Mouse (Mus musculus) embryonic fibroblast, embryonic 13.5 days (primary cell): ENCODE measurements around the gene Yrdc. TPM values are rescaled to one million over a fixed set of nuclear protein-coding genes. Genes with fewer than 3 reads are reported as not detected.

ENCODE experiments used
- H3K27ac ChIP-seq: 2 replicates; pipeline ENCODE4 v1.5.1; 2012; ENCODE audit warnings: low read length, control low read depth, inconsistent platforms; ENCODE audit not compliant: insufficient read depth
- H3K4me1 ChIP-seq: 2 replicates; pipeline ENCODE4 v1.6.1; 2011; ENCODE audit warnings: low read length; ENCODE audit not compliant: control insufficient read depth, insufficient read depth
- H3K4me3 ChIP-seq: 2 replicates; pipeline ENCODE4 v1.5.1; 2011; ENCODE audit warnings: mild to moderate bottlenecking, control low read depth, low read length; ENCODE audit not compliant: insufficient read depth
- CTCF ChIP-seq: IDR thresholded peaks from 2 replicates; pipeline ENCODE4 v1.5.1; 2011; ENCODE audit warnings: mild to moderate bottlenecking, control low read depth, low read length, moderate library complexity, borderline replicate concordance; ENCODE audit not compliant: insufficient read depth
- POLR2A ChIP-seq: IDR thresholded peaks from 2 replicates; pipeline ENCODE4 v1.6.1; 2011; ENCODE audit warnings: low read depth, mild to moderate bottlenecking, control low read depth, low read length, moderate library complexity
- polyA plus RNA-seq: library from polyadenylated mRNA; stranded (reverse); fragments of >200 nt; gene quantifications from 2 replicates; pipeline ENCODE4 v1.2.4, GENCODE M21; 2011; ENCODE audit warnings: low read depth; ENCODE audit not compliant: missing spikeins, insufficient read length

Yrdc gene
- polyA plus RNA-seq, 1 experiment = 26.2 TPM

DNA sequence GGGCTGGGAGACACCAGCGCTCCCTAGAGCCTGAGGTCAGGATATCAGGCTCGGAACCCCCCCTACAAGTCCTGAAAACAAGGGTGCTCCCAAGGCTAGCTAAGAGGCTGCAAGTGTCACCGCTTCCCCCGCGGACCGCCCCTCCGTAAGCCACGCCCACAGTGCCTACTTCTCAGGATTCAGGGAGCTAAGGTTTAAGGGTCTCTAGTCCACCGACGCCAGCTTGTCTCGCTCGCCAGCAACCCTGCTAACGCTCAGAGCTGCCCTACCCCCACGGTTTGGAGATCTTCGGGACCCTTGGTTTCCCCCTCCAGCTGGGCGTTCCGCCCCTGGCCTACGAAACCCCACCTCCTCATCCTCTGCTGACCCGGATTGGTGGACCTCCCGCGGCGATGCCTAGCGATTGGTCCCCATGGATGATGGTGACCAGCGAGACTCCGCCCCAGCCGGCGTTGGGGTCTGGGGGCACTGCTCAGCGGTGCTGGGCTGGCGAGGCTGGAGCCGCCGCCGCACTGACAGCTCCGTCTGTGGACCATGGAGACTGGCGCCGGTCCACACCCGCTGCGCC, 30.9 kb downstream of the Yrdc start:
- TF ChIP-seq POLR2A = no peak
- no peak for TF ChIP-seq CTCF
- H3K27ac ChIP-seq = no peak overlapping the region
- H3K4me3 ChIP-seq = no peak overlapping the region
- H3K4me1 ChIP-seq = no peaks in the 10 kb centered on the region

DNA sequence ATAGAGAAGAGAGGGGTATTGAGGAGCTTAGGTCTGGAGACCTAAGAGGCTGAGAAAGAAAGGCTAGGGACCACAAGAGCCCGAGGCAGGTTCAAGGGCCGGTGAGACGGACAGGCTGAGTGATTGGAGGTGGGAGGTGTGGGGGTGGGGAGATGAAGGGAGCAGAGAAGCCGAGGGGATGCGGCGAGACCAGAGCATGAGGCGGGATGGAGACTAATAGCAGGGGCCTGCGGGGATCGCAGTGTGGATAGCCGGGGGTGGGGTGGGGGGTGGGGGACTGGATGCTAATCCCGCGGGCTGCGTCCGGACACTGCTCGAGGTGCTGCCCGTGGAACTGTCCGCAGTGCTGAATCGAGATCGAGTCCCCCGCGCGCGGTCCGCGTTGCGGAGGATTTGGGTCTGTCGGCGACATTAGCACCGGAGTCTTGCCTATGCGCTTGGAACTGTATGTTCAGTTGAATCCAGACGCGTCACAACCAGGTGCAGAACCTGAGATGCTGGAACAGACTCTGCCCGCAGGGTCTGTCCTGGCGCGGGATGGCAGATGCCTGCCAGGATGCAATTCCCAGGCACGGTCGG, 31.8 kb downstream of the Yrdc start:
- Histone ChIP-seq H3K4me3 (no peak overlapping the region), H3K4me1 (no peaks in the 10 kb centered on the region), H3K27ac (no peak overlapping the region)
- TF ChIP-seq POLR2A (no peak), CTCF (no peak)

DNA sequence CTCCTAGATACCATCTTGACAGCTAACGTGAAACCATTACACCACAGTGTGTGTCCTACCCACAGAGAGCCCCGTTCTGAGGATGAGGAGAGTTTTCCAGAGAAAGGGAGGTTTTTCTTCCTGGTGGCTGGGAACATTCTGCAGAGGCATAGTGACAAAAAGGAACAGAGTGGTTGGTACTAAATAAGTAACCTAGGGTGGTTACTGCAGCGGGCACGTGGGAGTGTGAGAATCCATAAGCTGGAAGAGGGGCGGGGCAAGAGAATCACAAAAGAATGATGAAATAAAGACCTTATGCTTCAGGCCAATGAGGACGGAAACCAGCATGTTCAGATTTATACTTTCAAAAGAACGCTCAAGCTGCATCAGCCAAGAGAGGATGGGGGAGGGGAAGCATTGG, 38.2 kb downstream of the Yrdc start:
- Histone ChIP-seq H3K4me1 (no peaks in the 10 kb centered on the region), H3K4me3 (no peak overlapping the region), H3K27ac (no peak overlapping the region)
- no peak for TF ChIP-seq CTCF
- TF ChIP-seq POLR2A = no peak

DNA sequence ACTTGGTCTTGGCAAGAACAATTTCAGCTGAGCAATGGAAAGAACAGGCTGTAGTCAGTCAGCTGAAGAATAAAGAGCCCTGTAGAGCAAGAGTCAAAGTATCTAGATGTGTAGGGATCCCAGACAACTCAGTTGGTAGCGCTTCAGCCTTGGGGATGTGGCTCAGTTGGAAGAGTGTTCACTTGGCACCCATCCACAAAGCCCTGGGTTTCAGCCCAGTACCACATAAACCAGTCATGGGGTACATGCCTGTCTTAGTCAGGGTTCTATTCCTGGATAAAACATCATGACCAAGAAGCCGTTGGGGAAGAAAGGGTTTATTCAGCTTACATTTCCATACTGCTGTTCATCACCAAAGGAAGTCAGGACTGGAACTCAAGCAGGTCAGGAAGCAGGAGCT, 39.5 kb downstream of the Yrdc start:
- no peak overlapping the region for H3K27ac ChIP-seq
- no peaks in the 10 kb centered on the region for H3K4me1 ChIP-seq
- H3K4me3 ChIP-seq = no peak overlapping the region
- TF ChIP-seq POLR2A = no peak
- TF ChIP-seq CTCF = no peak

DNA sequence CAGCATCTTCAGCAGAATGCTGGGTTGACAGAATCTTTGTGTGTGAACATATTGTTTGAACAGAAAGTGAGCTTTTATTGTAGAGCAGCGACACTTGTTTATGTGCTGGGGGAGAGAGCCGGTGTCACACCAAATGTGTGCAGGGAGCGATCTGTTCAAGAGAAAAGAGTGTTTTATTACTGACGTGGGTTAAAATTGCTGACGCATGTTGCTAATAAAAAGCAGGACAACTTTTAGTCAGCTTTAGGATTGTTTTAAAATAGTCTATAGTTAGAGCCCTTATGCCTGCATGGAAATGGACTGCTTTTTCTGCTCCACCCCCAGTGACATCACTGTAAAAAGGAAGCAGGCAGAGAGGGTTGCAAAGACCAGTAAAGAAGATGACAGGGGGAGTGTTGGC, 40.4 kb downstream of the Yrdc start:
- Histone ChIP-seq H3K4me1 (no peaks in the 10 kb centered on the region), H3K27ac (no peak overlapping the region)

DNA sequence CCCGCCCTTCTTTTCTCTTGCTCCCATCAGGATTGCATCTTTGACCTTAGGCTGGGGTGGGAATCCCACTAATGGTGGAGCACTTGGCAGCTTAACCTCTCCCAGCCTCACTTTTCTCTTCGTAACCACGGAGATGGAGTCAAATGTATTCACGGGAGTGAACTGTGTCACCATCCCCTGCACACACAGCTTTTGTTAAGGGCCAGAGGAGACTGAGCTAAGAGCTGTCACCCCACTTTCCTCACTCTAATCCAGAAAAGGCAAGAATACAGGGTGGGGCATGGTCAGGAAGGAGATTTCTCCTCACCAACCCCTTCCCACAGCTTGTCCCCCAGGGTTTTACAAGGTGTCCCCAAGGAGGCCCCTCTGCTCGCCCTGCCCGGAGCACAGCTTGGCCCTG, 43.3 kb downstream of the Yrdc start:
- H3K4me1 ChIP-seq = no peaks in the 10 kb centered on the region
- no peak overlapping the region for H3K4me3 ChIP-seq
- no peak for TF ChIP-seq CTCF
- TF ChIP-seq POLR2A = no peak
- no peak overlapping the region for H3K27ac ChIP-seq

More for the DNA sequence above, 40.4 kb downstream of the Yrdc start:
- no peak overlapping the region for H3K4me3 ChIP-seq
- TF ChIP-seq POLR2A (no peak), CTCF (no peak)

DNA sequence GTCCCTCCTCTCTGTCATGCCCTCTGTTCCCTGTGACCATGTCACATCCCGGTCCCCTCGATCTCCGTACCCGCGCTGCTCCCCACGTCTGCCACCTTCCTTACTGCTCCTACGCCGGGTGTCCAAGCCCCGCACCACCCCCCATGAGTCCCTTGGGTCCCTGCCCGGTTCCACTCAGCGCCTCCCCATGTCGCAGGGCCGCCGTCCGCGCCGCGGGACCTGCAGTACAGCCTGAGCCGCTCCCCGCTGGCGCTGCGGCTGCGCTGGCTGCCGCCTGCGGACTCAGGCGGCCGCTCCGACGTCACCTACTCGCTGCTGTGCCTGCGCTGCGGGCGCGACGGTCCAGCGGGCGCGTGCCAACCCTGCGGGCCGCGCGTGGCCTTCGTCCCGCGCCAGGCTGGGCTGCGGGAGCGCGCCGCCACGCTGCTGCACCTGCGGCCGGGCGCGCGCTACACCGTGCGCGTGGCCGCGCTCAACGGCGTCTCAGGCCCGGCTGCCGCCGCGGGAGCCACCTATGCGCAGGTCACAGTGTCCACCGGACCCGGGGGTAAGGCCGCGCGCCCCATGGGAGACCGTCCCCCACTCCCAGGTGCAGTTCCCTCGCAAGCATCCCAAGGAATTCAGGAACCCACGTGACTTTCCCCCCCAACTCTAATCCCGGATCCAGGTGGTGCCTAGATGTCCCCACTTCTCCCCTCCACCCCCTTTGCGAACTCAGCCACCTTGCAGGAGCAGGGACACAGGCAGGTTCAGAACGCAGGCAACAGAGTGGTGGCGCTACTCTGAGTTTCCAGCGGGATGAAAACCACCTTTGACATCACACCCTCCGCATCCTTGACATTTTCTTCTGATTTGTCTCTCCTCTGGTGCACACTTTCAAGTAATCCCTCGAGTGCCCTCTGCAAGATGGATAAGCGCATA, 44.3 kb downstream of the Yrdc start:
- TF ChIP-seq POLR2A = no peak
- no peak for TF ChIP-seq CTCF
- H3K4me3 ChIP-seq = no peak overlapping the region
- H3K4me1 ChIP-seq = no peaks in the 10 kb centered on the region
- no peak overlapping the region for H3K27ac ChIP-seq

DNA sequence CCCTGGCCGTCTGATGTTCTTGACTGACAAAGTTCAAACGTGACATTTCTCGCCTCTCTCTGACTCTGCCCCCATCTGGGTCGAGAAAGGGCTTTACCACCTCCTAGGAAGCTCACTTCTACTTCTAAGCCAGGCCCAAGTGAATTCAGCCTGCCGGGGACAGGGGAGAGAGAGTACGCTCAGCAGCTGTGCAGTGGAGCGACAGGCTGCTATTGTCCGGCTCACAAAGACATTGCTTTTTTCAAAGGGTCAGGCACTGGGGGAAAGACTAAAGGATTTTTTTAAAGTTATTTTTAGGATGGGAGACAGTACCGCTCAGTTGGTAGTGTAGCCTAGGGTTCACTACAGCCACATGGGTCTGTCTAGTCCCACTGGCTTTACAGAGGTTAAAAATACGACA, 47.9 kb downstream of the Yrdc start:
- TF ChIP-seq CTCF (no peak), POLR2A (no peak)
- no peaks in the 10 kb centered on the region for H3K4me1 ChIP-seq
- H3K27ac ChIP-seq = no peak overlapping the region
- H3K4me3 ChIP-seq = no peak overlapping the region

DNA sequence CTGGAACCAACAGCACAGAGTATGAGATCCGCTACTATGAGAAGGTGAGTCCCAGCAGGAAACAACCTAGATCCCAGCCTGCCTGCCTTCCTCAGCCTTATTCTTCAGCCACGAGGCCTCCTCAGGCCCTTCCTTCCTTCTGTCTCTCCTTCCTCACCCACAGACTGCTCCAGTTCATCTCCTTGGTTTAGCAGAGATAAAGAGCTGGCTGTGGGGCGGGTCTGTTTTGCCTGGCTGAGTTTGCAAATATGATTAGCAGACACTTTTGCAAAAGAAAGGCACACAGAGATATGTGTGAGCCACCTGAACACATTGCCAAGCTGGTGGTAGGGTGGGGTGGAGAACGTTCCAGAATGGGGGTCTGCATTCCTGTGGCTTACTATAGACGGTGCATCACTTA, 49.4 kb downstream of the Yrdc start:
- TF ChIP-seq CTCF = no peak
- no peak for TF ChIP-seq POLR2A
- H3K27ac ChIP-seq = no peak overlapping the region
- H3K4me3 ChIP-seq = no peak overlapping the region
- no peaks in the 10 kb centered on the region for H3K4me1 ChIP-seq

Other genes starting within 250 kb of the Yrdc start
- not detected in 2 replicates for gene 3100002H09Rik, start 239.9 kb upstream of the Yrdc start, polyA plus RNA-seq
- not detected in 2 replicates for gene Pou3f1, start 193.9 kb upstream of the Yrdc start, polyA plus RNA-seq
- 51.1 and 51.9 TPM in 2 replicates for gene Utp11, start 157.1 kb upstream of the Yrdc start, polyA plus RNA-seq
- gene Fhl3, start 150.0 kb upstream of the Yrdc start, polyA plus RNA-seq = 135 and 148 TPM in 2 replicates
- gene Sf3a3, start 135.9 kb upstream of the Yrdc start, polyA plus RNA-seq = 64.6 and 70.7 TPM in 2 replicates
- gene Inpp5b, start 108.8 kb upstream of the Yrdc start, polyA plus RNA-seq = 33.5 and 48.3 TPM in 2 replicates
- 16.4 and 19.0 TPM in 2 replicates for gene Mtf1, start 48.6 kb upstream of the Yrdc start, polyA plus RNA-seq
- 23.9 and 26.0 TPM in 2 replicates for gene 1110065P20Rik, start 517 bp downstream of the Yrdc start, polyA plus RNA-seq
- gene Maneal, start 11.5 kb downstream of the Yrdc start, polyA plus RNA-seq = 0.18 and 0.44 TPM in 2 replicates
- not detected in 2 replicates for gene Epha10, start 30.2 kb downstream of the Yrdc start, polyA plus RNA-seq
- gene 9930104L06Rik, start 86.4 kb downstream of the Yrdc start, polyA plus RNA-seq = 12.7 and 17.7 TPM in 2 replicates
- gene Cdca8, start 88.6 kb downstream of the Yrdc start, polyA plus RNA-seq = 35.8 and 47.9 TPM in 2 replicates
- gene Rspo1, start 135.8 kb downstream of the Yrdc start, polyA plus RNA-seq = 0.45 and 0.84 TPM in 2 replicates
- 65.7 and 71.8 TPM in 2 replicates for gene Gnl2, start 165.9 kb downstream of the Yrdc start, polyA plus RNA-seq
- gene Dnali1, start 215.0 kb downstream of the Yrdc start, polyA plus RNA-seq = not detected in 2 replicates
- gene Snip1, start 216.0 kb downstream of the Yrdc start, polyA plus RNA-seq = 15.5 and 16.8 TPM in 2 replicates
- 21.8 and 35.7 TPM in 2 replicates for gene Meaf6, start 234.5 kb downstream of the Yrdc start, polyA plus RNA-seq